Mouse (Mus musculus): ENCODE measurements around the gene Ocel1.
A peak's percentile ranks its signal among the peaks of the same experiment; 100 is the strongest.

The Ocel1 gene

GRCm38 (mm10) chr8:71405401-71406098 is 34.5 kb downstream of the Ocel1 start, which contains the start of gene Ankle1:
Gene Ankle1, plus strand, starts transcription at chr8:71406010.
- peak; percentile 97 for DNase-seq

- DNase-seq: peak; percentile 71
Observed at GRCm38 (mm10) chr8:71406099-71407015, 35.3 kb downstream of the Ocel1 start.

- DNase-seq: no peak
Observed at GRCm38 (mm10) chr8:71407441-71407840, 36.3 kb downstream of the Ocel1 start.

- DNase-seq: no peak
Observed at GRCm38 (mm10) chr8:71408231-71408630, 37.1 kb downstream of the Ocel1 start.

- DNase-seq: peak; percentile 43
Observed at GRCm38 (mm10) chr8:71411535-71412273, 40.6 kb downstream of the Ocel1 start.

- no peak for DNase-seq
Observed at GRCm38 (mm10) chr8:71422121-71422520, 51.0 kb downstream of the Ocel1 start.

Data from thymus, postnatal 14 days (tissue).